Comparison of ENCODE assay signal across 9 mouse cellular contexts in the genomic region with DNA sequence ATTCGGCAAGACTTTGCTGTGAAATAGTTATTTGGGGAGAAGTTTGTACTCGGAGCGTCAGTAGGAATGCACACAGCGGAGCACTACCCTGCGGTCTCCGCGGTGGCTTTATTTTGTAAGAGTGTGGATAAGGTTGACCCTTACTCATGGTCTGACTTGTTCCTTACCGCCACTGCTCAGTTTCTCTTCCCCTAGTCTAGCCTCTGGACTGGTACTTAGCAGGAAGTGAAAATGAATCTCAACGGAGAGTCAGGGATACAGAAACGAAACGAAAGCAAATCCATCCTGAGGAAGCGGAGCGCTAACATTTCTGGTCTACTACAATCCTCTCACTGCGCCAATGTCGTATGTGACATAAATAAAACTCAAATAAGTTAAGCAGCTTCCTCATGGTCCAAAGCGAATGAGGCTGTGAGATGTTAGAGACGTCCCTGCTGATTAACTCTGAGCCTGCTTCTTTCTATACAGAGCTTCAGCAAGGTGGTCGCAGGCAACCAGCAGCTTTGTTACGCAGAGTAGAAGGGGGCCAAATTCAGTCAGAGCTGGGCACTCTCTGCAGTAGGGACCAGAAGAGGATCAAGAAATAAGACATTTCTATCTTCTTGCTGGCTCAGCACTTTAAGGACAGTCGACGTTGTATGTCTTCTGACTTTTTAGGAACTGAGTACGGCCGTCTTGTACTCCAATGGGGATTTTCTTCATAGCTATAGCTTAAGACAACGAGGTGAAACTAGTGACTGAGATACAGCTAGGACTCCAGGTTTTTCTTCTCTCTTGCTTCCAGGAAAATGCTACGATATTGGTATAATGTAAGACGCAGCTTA. TPM values are rescaled to one million over a fixed set of nuclear protein-coding genes. Genes with fewer than 3 reads are reported as not detected.
DNase-seq lines count a peak whose midpoint lies in the region; ATAC-seq and TF ChIP-seq lines count a peak whose summit lies in the region.
"Had no signal": no experiment of that assay in that cellular context is flagged by ENCODE, and none has a peak within 500 bp of the region (broad histone marks: within the 10 kb centered on the region; RNA-seq: fewer than 3 reads in every experiment).

No protein-coding gene starts in this region.

- peak overlapping the region; percentile 10; the same call in 1 of the 2 replicates for H3K4me2 ChIP-seq in forebrain, embryonic 12.5 days
- H3K4me2 ChIP-seq in forebrain, embryonic 11.5 days (ENCODE audit: low read depth, low read length, severe bottlenecking), result no peak overlapping the region
- peak overlapping the region; percentile 63 for H3K4me2 ChIP-seq in heart, embryonic 13.5 days
- peak overlapping the region; percentile 32 for H3K4me2 ChIP-seq in lung, embryonic 14.5 days
- H3K4me2 ChIP-seq: forebrain, embryonic 15.5 days had no signal

- 79% methylated on average over 26 of the region's 26 CpGs for WGBS in forebrain, embryonic 12.5 days
- 77% methylated on average over 26 of the region's 26 CpGs for WGBS in forebrain, embryonic 11.5 days
- WGBS in heart, embryonic 13.5 days, result 59% methylated on average over 26 of the region's 26 CpGs
- 59% methylated on average over 26 of the region's 26 CpGs for WGBS in lung, embryonic 14.5 days

- no peaks in the 10 kb centered on the region for H3K4me1 ChIP-seq in forebrain, embryonic 12.5 days
- H3K4me1 ChIP-seq in forebrain, embryonic 11.5 days (replicated peaks; ENCODE audit: control insufficient read depth, insufficient read depth, low read length), result no peaks in the 10 kb centered on the region
- H3K4me1 ChIP-seq in heart, embryonic 13.5 days, result no peaks in the 10 kb centered on the region
- H3K4me1 ChIP-seq in lung, embryonic 14.5 days (ENCODE audit: insufficient read depth), result no peaks in the 10 kb centered on the region
- H3K4me1 ChIP-seq: forebrain, embryonic 15.5 days had no signal

- peaks cover 1% of the 10 kb centered on the region; the same call in 1 of the 2 replicates for H3K27me3 ChIP-seq in forebrain, embryonic 12.5 days
- H3K27me3 ChIP-seq in forebrain, embryonic 11.5 days (ENCODE audit: control insufficient read depth, insufficient read depth, low read length), result no peaks in the 10 kb centered on the region
- H3K27me3 ChIP-seq in heart, embryonic 13.5 days (replicated peaks), result peaks cover 29% of the 10 kb centered on the region
- no peaks in the 10 kb centered on the region for H3K27me3 ChIP-seq in lung, embryonic 14.5 days (ENCODE audit: insufficient read depth, low read length)
- H3K27me3 ChIP-seq: forebrain, embryonic 15.5 days had no signal

- no peaks in the 10 kb centered on the region for H3K36me3 ChIP-seq in forebrain, embryonic 12.5 days (replicated peaks)
- H3K36me3 ChIP-seq in forebrain, embryonic 11.5 days (ENCODE audit: control insufficient read depth, insufficient read depth, low read length), result no peaks in the 10 kb centered on the region
- no peaks in the 10 kb centered on the region for H3K36me3 ChIP-seq in heart, embryonic 13.5 days
- no peaks in the 10 kb centered on the region for H3K36me3 ChIP-seq in lung, embryonic 14.5 days (ENCODE audit: insufficient read depth)
- H3K36me3 ChIP-seq: forebrain, embryonic 15.5 days had no signal

- DNase-seq in forebrain, embryonic 11.5 days (ENCODE audit: low spot score), result no peak
- DNase-seq in B cell, adult 2 months, result peak; percentile 28 to 29
- peak; percentile 25 for DNase-seq in lung, embryonic 14.5 days
- no peak for DNase-seq in spleen, adult 12 weeks (ENCODE audit: low spot score)
- no peak for DNase-seq in adrenal gland, postnatal 14 days

- TF ChIP-seq CTCF in lung, embryonic 14.5 days (IDR thresholded peaks at IDR 0.05; ENCODE audit: low read depth), result no peak

- H3K9ac ChIP-seq in forebrain, embryonic 12.5 days, result no peak overlapping the region
- no peak overlapping the region for H3K9ac ChIP-seq in forebrain, embryonic 11.5 days (ENCODE audit: low read length)
- H3K9ac ChIP-seq in heart, embryonic 13.5 days, result peak overlapping the region; percentile 61
- no peak overlapping the region for H3K9ac ChIP-seq in lung, embryonic 14.5 days
- H3K9ac ChIP-seq: forebrain, embryonic 15.5 days had no signal

- H3K4me3 ChIP-seq in forebrain, embryonic 12.5 days (replicated peaks), result no peak overlapping the region
- no peak overlapping the region for H3K4me3 ChIP-seq in forebrain, embryonic 11.5 days (ENCODE audit: low read depth, low read length)
- H3K4me3 ChIP-seq in heart, embryonic 13.5 days, result peak overlapping the region; percentile 41
- H3K4me3 ChIP-seq in lung, embryonic 14.5 days (ENCODE audit: low read depth, low read length), result peak overlapping the region; percentile 20
- H3K4me3 ChIP-seq: forebrain, embryonic 15.5 days had no signal

- ATAC-seq in forebrain, embryonic 12.5 days (ENCODE audit: low FRiP score), result no peak
- ATAC-seq in forebrain, embryonic 11.5 days (replicated peaks; ENCODE audit: low FRiP score), result no peak
- no peak for ATAC-seq in heart, embryonic 13.5 days (ENCODE audit: extremely low read depth, insufficient number of reproducible peaks, low FRiP score, low TSS enrichment)
- no peak for ATAC-seq in lung, embryonic 14.5 days (ENCODE audit: insufficient read depth)
- ATAC-seq in frontal cortex, adult (ENCODE audit: low TSS enrichment), result no peak
- ATAC-seq: forebrain, embryonic 15.5 days had no signal

- H3K27ac ChIP-seq in forebrain, embryonic 12.5 days, result no peak overlapping the region
- no peak overlapping the region for H3K27ac ChIP-seq in forebrain, embryonic 11.5 days (ENCODE audit: low read depth, low read length)
- H3K27ac ChIP-seq in heart, embryonic 13.5 days (replicated peaks), result no peak overlapping the region
- no peak overlapping the region for H3K27ac ChIP-seq in lung, embryonic 14.5 days (ENCODE audit: low read depth)
- H3K27ac ChIP-seq: forebrain, embryonic 15.5 days had no signal

- H3K9me3 ChIP-seq in forebrain, embryonic 12.5 days, result no peaks in the 10 kb centered on the region
- no peaks in the 10 kb centered on the region for H3K9me3 ChIP-seq in forebrain, embryonic 11.5 days (ENCODE audit: control insufficient read depth, low read length)
- H3K9me3 ChIP-seq in heart, embryonic 13.5 days, result no peaks in the 10 kb centered on the region
- H3K9me3 ChIP-seq in lung, embryonic 14.5 days (ENCODE audit: low read depth, low read length), result no peaks in the 10 kb centered on the region
- H3K9me3 ChIP-seq: forebrain, embryonic 15.5 days had no signal

RNA-seq across cellular contexts. Expression of a gene that starts 7.1 kb away (rescaled TPM):
- 0.54 and 0.56 TPM in 2 replicates for polyA plus RNA-seq in forebrain, embryonic 12.5 days (2016; fragmentation: Nextera tagmentation; extraction: Ambion mirVana)
- 0.95 and 2.6 TPM in 2 replicates for polyA plus RNA-seq in forebrain, embryonic 11.5 days (2014; fragmentation: Nextera tagmentation; extraction: Ambion mirVana)
- 1.3 and 1.5 TPM in 2 replicates for polyA plus RNA-seq in heart, embryonic 13.5 days (2015; fragmentation: Nextera tagmentation; extraction: Ambion mirVana)
- 3.3 and 3.9 TPM in 2 replicates for polyA plus RNA-seq in lung, embryonic 14.5 days (2014; fragmentation: Nextera tagmentation; extraction: Ambion mirVana)
- 0.56 and 1.3 TPM in 2 replicates for total RNA-seq in adrenal gland, postnatal 14 days (2021)

RNA-seq across cellular contexts. Expression of a gene that starts 31.4 kb away (rescaled TPM):
- polyA plus RNA-seq in forebrain, embryonic 12.5 days (2016; fragmentation: Nextera tagmentation; extraction: Ambion mirVana), result 22.9 and 28.6 TPM in 2 replicates
- polyA plus RNA-seq in forebrain, embryonic 11.5 days (2014; fragmentation: Nextera tagmentation; extraction: Ambion mirVana), result 24.1 and 28.7 TPM in 2 replicates
- 3.3 and 5.9 TPM in 2 replicates for polyA plus RNA-seq in heart, embryonic 13.5 days (2015; fragmentation: Nextera tagmentation; extraction: Ambion mirVana)
- polyA plus RNA-seq in lung, embryonic 14.5 days (2014; fragmentation: Nextera tagmentation; extraction: Ambion mirVana), result 23.2 and 26.7 TPM in 2 replicates
- 370 and 432 TPM in 2 replicates for total RNA-seq in adrenal gland, postnatal 14 days (2021)

RNA-seq across cellular contexts. Expression of a gene that starts 32.5 kb away (rescaled TPM):
- polyA plus RNA-seq in forebrain, embryonic 12.5 days (2016; fragmentation: Nextera tagmentation; extraction: Ambion mirVana), result 94.8 and 111 TPM in 2 replicates
- polyA plus RNA-seq in forebrain, embryonic 11.5 days (2014; fragmentation: Nextera tagmentation; extraction: Ambion mirVana), result 99.6 and 105 TPM in 2 replicates
- polyA plus RNA-seq in heart, embryonic 13.5 days (2015; fragmentation: Nextera tagmentation; extraction: Ambion mirVana), result 28.3 and 29.4 TPM in 2 replicates
- polyA plus RNA-seq in lung, embryonic 14.5 days (2014; fragmentation: Nextera tagmentation; extraction: Ambion mirVana), result 100 and 111 TPM in 2 replicates
- total RNA-seq in adrenal gland, postnatal 14 days (2021), result 357 and 406 TPM in 2 replicates

RNA-seq across cellular contexts. Expression of a gene that starts 37.8 kb away (rescaled TPM):
- polyA plus RNA-seq in forebrain, embryonic 12.5 days (2016; fragmentation: Nextera tagmentation; extraction: Ambion mirVana), result 16.1 and 19.5 TPM in 2 replicates
- polyA plus RNA-seq in forebrain, embryonic 11.5 days (2014; fragmentation: Nextera tagmentation; extraction: Ambion mirVana), result 6.8 and 7.5 TPM in 2 replicates
- 3.9 and 5.4 TPM in 2 replicates for polyA plus RNA-seq in heart, embryonic 13.5 days (2015; fragmentation: Nextera tagmentation; extraction: Ambion mirVana)
- polyA plus RNA-seq in lung, embryonic 14.5 days (2014; fragmentation: Nextera tagmentation; extraction: Ambion mirVana), result 11.3 and 16.6 TPM in 2 replicates
- 54.1 and 56.9 TPM in 2 replicates for total RNA-seq in adrenal gland, postnatal 14 days (2021)

RNA-seq across cellular contexts. Expression of a gene that starts 54.4 kb away (rescaled TPM):
- polyA plus RNA-seq in forebrain, embryonic 12.5 days (2016; fragmentation: Nextera tagmentation; extraction: Ambion mirVana), result not detected in 2 replicates
- 2.3 TPM in 1 of 2 replicates, not detected in the other for polyA plus RNA-seq in forebrain, embryonic 11.5 days (2014; fragmentation: Nextera tagmentation; extraction: Ambion mirVana)
- 0.24 and 0.46 TPM in 2 replicates for polyA plus RNA-seq in heart, embryonic 13.5 days (2015; fragmentation: Nextera tagmentation; extraction: Ambion mirVana)
- 0.30 and 2.3 TPM in 2 replicates for polyA plus RNA-seq in lung, embryonic 14.5 days (2014; fragmentation: Nextera tagmentation; extraction: Ambion mirVana)
- 3.1 and 3.8 TPM in 2 replicates for total RNA-seq in adrenal gland, postnatal 14 days (2021)

Comparison
In these comparisons a context has a peak if more than half of its experiments do, and no peak if none do; other contexts are left out.
1. H3K4me3 ChIP-seq: peak in heart, embryonic 13.5 days (single experiment) and lung, embryonic 14.5 days (single experiment); none in forebrain, embryonic 12.5 days (single experiment) and forebrain, embryonic 11.5 days (single experiment).
2. DNase-seq: peak in B cell, adult 2 months (2 of 2) and lung, embryonic 14.5 days (single experiment); none in forebrain, embryonic 11.5 days (single experiment), spleen, adult 12 weeks (single experiment) and adrenal gland, postnatal 14 days (single experiment).